Mouse (Mus musculus) lung, postnatal 4 days (tissue): ENCODE measurements around the gene Slc25a48.

Experiments
- DNase-seq, 2 experiments: peaks; one replicate each; pipeline ENCODE4 v3.0.0; 2021

Gene Slc25a48

DNA sequence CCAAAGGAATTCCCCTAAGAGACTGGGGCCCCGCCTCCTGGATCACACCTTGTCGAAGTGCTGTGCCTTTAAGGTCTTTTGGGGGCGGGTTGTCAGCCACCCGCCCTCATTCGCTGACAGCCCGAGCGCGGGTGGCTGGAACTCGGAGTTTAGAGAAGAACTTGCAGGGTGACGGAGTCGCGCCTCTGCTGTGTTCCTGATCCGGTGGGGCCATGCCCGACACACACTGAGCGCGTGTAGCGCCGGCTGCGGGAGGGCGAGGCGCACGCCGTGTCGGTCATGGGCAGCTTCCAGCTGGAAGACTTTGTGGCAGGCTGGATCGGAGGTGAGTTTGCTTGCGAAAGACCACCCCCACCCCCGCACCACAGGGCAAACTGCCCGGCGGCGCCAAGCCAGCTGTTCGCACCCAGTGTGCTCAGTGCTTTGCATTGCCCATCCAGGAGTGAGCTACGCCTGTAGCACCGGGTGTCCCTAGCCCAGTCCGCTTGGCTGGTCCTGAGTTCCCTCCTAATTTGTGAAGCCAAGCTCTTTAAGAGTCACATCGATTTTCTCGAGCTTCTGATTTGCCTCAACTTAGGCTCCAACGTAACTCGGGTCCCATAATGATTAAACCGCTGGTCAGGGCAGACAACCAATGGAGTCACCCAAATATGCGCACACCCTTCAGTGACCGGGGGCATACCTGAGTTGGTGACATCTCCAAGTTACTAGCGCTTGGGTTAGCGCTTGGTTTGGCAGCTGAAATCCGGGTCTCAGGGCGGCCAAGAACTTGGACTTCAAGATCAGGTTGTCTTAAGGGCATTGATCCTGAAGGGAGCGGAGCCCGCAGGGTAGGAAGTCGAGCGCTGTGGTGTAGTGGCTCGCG lies at the start of gene Slc25a48:
Gene Slc25a48, plus strand, starts transcription at position 145 of the 865 bp plus-strand sequence.
- peak; percentile 23 to 46 for DNase-seq

DNA sequence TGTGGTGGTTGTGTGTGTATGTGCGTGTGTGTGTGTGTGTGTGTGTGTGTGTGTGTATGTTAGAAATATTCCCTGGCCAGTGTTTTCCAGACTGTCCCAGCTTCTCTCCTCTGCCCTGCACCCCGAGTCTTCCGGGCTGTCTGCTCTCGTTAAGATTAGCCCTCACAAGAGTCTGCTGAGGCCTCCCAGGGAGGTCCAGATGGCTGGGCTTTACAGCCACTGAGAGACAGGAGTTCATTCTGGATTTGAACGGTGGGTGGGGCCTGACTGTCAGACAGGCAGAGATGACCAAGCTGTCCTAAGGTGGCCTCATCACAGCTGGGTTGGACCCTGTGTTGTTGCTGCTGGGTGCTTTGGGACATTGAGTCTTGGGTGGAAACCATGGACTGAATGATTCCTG lies 40.6 kb upstream of the Slc25a48 start:
- peak; percentile 54 to 83 for DNase-seq

DNA sequence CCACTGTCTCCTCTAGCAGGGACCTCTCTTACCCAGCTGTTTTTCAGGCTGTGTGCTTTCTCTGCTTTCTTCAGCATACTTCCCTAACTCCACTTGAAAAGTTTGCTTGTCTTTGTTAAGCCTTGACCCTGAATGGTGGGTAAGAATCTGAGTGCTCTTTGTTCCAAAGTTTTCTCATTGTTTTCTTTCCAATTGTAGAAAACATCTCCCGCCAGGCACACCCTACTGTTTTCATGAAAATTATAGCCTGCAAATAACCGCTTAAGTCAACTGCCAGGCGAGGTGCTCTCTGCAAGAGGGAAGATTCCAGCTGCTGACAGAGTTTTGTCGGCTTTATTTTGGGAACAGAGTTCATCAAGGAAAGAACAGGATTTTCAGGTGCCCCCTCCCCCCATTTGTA lies 37.0 kb upstream of the Slc25a48 start:
- no peak for DNase-seq

DNA sequence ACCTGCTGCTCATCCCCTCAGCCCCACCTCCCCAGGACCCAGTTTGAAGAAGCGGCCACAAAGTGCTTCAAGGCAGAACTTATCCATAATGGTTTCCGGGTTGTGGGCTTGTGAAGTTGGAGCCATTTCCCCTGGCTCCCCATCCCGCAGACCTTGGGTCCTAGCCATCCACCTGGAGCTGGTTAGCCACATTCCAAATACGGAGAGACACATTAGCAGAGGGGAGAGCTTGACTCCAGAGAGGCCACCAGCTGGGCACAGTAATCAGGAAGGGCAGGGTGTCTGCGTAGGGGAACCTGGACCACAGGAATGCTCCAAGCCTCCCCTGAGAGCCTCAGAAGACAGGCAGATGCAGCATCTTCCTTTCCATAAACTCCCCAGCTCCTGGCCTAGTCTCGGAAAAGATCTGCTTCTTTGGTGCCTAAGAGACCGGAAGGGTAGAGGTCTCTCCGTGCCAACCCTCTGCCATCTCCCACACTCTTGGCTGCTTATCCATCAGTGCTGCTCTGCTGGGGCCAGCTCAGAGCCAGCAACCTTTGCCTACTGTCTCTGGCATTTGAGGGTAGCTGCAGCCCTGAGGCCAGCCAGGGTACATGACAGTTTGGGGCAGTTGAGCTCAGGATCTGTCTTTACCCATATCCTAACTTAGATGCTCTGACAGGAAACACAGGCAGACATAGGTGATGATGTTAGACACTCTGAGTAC lies 34.6 kb upstream of the Slc25a48 start:
- DNase-seq = no peak

DNA sequence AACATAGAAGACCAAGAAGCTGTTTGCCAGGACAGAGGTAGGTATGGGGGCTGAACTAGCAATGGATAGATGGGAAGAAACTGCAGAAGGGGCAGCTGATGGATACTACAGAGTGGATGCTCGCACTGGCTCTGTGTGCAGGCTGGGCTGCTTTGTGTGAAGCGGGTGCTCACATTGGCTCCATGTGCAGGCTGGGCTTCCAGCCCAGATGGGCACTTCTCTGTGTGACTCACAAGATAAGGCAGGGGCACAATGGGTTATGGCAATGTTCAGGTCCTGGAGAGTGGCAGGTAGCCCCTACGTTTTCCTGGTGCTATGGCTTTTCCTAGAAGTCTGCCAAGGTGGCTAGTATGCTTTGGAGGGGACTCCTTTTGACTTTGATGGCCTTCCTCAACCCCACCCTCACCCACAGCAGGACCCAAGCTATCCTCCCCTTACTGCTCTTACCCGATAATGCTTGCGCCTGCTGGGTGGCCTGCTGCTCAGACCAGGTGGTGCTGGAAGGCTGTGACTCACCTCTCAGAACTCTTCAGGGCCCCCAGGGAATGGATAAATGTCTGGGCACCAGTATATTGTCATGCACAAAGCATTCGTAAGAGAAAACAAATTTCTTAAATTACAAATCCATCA lies 33.5 kb upstream of the Slc25a48 start:
- no peak for DNase-seq

DNA sequence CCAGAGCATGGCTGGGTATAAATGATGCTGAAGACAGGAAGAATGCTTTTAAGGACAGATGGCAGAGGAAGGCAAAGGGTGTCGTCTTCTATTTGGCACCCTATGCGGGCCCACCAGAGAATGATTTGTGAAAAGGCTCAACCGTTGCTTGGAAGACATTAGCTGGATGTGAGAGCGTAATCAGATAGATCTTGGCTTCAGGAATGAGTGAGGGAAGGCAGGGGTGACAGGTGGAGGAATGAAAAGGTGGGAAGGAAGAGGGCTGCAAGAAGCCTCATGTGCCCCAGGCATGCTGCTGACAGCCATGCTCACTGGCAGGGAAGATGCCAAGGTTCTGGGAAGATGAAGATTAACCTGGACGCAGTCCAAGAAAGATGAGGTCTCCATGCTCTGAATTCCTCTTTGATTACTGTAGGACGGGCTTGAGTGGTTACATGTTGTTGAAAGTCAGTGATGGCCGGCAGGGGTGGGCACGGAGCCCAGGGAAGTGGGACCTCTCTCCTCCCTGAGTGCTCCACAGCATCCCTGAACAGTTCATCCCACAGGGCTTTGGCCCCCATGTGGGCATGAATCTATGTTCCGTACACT lies 25.8 kb upstream of the Slc25a48 start:
- DNase-seq = no peak

DNA sequence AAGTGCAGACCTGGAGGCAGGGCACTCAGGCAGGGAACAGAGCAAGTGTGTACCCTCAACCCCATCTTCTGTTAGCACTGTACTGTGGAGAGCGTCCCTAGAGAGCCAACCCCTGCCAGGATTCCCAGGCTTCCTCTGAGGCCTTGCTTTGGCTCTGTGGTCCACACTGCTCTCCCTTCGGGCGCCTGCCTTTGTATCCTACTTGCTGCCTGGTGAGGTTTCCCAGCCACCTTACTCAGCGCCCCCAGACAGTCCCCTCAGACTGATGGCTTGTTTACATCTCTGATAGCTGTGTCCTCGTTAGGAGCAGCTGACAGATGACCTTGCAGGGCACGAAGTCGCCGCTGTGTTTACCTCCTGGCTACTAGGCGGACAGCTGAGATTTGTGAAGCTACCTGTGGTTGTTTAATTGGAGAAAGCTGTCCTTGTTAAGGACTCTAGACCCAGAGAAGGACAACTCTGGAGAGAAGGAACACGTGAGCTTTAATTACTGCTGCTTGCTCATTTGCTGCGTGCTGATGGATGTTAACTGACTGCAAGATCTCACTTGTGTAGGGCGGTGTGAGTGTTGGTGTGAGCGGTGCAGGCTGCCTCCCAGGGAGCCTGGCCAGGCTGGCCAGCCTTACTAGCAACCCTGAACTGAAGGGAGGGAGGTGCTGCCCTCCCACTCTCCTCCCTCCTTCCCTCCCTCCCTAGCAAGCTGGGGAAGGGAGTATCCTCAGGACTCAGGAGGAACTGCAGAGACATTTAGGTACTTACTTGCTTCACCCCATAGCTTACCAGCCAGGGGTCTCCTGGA lies 19.3 kb upstream of the Slc25a48 start:
- peak; percentile 32 to 76 for DNase-seq

DNA sequence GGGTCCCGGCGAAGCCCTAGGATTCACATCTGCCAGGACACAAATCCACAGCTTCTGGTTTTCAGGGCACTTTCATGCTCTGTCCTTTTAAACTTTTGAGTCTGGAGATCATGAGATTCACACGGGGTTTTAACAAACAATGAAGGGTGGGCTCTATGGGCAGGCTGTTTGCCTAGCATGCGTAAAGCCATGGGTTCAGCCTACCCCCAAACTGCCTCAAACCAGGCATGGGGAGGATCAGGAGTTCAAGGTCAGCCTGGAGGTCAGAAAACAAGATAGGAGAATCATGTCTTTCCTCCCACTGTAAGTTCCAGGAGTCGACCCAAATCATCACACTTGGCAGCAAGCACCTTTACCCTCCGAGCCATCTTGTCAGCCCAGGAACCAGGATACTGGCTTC lies 18.6 kb upstream of the Slc25a48 start:
- no peak for DNase-seq

DNA sequence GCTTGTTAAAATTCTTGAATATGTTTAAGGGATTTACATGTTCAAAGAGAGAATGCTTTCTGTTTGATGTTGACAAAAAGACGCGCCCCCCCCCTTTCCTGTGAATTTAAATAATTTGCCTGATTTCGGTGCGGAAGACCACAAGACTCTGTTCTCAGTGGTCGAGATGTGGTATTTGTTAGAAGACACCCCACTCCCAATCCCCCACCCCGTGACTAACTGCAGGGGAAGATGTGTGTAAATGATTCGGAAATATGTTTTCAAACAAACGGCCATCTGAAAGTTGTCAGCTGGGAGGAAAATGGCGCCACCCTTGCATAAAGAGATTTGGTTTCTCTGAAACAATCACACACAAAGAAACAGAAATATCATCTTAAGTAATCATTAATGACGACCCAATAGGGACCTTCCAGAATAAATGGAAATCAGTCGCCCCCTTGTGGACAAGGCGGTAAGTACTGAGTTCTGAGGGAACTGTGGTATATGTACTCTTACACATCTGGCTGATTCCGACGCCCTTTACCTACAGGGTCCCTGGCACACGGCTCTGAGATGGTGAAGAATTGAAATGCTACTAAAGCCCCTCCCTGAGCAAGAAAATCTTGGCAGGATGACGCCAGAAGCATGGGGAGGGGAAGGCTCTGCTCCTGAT lies 16.0 kb upstream of the Slc25a48 start:
- peak in 1 of 2 experiments; percentile 79 for DNase-seq

DNA sequence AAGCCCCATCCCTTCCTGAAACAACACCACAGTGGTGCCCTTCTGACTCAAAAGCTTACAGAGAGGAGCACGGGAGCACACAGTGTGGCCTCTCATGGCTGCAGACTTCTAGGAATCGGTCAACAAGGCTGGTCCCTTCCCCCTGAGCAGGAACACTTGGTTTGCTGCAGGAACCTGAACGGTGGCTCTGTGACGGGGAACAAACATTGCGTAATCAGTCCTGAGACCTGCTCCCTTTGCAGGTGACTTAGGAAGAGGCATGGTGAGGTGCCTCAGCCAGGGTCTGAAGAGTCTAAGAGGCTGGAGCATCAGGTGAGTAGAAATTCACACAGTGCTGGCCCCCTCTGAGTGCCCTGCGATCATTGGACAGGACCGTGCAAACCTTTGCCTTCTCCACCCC lies 12.2 kb upstream of the Slc25a48 start:
- no peak for DNase-seq

DNA sequence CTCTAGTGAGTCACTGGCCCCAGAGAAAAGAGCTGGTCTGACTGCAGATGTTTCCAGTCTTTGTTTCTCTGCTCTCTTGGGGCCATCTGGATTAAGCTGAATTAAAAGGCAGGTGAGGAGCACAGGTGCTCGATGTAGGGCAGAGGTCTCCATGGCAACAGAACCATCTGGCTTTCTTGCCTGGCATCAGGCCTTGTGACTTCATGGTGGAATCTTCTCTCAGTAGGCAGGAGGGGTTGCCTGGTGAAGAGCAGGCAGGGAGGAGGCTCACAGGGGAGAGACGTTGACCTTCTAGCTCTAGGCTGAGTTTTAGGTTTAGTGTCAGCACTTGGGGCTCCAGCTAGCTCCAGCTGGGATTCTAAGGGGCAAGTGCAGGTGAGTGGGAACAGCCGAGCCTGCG lies 11.8 kb upstream of the Slc25a48 start, which contains the start of gene Gm3045:
Gene Gm3045, plus strand, starts transcription at position 230 of the 400 bp plus-strand sequence.
- no peak for DNase-seq

DNA sequence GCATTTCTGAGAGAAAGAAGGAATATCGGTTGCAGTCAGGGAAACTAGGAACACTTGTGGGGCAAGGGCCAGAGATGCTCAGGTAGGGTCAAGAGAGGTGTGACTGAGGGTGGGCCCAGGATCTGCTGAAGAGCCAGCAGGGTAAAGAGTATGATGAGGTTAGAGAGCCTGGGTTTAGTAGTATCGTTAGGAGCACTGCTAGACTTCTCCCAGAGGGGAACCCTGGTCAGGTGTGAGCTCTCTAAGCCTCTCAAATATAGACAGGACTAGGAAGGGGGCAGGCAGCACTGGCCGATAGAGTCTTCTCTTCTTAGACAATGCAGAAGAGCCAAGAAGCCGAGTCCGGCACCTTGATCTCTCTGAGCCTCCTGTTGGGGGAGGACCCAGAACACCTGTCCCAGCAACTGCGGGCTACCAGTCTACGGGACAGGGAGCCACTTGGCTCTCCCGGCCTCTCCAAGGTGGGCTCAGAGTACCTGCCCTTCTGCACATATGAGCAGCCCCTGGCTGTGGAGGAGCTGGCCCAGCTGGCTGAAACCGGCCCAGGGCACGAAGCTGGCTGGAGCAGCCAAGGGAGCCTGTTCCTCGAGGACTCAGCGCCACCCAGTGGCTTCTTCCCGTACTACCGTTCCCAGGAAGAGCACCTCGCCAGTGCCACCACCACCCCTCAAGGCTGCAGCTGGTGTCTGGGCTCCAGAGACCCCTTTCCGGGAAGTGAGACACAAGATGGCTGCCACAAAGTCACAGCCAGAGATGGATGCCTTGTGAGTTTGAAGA lies 9.2 kb upstream of the Slc25a48 start:
- peak; percentile 67 to 75 for DNase-seq

DNA sequence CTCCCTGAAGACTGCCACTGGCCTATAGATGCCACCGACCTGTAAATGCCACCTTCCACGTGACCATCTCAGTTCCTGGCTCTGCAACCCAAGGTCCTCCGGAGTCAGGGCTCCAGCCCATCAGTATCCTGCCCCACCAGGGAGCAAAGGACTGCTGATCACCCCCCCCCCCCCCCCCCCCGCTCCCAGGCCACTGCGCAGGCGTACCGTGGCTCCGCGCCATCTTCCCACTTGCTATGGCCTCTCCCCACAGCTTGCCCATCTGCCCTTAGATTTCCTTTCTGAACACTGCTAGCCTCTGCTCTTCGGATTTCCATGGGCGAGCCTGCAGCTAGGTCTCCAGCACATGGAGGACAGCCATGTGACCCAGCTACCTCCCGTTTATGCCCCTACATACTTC lies 5.7 kb upstream of the Slc25a48 start:
- DNase-seq = no peak

DNA sequence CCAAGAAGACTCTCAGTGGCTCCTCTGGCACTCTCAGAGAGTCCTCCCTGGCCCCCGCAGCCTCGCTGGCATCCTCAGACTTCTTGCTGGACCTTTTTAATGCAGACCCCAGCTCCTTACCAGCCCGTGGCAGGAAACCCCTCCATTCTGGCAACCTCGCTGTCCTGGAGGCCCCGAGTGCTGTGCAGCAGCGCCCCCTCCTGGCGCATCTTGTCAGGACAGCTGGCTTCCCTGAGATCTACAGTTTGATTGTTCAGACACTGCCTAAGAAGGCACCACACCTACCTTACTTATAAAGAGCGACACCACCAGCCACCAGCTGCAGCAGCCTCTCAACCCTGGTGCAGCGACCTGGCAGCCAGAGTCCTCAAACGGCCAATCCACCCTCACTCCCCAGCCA lies 4.7 kb upstream of the Slc25a48 start:
- peak; percentile 47 to 65 for DNase-seq

DNA sequence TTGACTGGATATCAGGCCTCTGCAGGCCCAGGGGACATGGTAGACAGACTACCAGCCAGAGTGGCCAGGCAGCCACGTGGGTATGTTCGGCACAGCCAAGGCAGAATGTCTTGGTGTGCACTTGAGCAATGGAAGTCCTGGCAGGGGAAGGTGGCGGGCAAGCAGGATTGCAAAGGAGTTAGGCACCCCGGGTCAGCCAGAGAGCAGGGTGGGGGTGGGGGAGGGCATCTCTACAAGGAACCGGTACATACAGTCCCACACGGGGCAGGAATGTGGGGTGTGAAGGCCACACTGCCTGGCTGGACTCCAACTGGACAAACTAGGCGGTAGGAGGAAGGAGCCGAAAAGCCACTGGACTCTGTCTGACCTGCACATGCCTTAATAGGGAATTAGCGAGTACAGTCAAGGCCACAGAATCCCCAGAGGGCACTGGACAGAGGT lies 3.8 kb upstream of the Slc25a48 start:
- no peak for DNase-seq

DNA sequence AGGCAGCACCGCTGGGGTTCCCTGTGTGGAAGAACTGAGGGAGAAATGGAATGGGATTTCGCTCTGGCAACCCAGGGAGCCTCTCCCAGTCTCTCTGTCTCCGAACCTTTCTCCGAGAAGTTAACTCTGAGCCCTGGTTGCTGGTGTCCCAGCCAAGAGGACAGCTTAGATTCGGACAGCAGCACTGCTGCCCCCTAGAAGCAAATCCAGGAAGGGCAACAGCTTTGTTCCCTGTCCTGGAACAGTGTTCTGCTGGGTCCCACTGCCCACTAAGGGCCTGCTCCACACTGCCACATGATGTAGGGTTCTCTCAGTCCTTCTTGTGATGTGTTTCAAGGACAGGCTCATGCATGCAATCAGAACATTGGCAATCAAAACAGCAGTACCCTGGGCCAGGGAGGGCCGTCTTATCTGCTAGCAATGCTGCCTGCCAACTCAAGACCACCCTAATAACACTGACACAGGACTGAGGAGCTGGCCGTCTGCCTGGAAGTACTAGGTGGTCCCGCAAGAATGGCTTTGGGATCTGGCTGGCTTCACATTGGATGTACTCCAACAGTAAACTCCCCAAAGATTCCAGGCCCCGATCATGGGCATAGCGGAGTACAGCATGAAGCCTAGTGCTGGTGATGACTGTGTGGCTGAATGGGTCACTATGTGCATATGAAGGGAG lies 2.4 kb upstream of the Slc25a48 start:
- no peak for DNase-seq

DNA sequence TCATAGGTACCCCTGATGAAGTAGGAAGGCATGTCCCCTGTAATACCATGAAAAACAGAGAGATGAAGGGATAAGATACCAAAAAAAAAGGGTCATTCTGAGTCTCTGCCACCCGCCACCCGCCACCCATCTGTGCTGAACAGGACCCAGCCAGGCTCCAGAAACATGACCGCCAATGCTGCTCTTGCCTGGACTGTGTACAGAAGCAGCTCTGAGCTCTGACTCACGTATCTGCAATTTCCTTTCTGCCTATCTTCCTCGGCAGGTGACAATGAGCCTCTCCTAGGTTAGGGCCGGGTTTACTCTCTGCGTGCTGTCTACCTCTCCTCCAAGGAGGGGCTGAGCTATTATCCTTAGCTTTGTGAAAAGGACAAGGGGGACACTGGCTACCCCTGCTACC lies 5.3 kb downstream of the Slc25a48 start:
- no peak for DNase-seq

DNA sequence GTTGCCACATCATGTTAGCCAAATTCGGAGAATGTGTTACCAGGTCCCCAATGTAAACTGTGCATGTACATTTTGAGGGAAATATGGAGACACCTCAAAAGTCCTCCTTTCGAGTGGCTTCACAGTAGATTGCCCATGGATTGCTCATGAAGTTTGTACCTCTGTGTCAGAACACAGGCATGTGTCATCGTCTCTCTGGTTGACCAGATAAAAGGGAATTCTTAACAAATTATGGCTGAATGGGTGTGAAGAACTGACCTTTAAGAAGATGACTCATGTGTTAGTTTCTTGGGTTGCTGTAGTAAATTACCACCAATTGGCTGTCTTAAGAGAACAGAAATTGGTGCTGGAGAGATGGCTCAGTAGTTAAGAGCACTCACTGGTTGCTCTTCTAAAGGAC lies 6.0 kb downstream of the Slc25a48 start:
- no peak for DNase-seq

DNA sequence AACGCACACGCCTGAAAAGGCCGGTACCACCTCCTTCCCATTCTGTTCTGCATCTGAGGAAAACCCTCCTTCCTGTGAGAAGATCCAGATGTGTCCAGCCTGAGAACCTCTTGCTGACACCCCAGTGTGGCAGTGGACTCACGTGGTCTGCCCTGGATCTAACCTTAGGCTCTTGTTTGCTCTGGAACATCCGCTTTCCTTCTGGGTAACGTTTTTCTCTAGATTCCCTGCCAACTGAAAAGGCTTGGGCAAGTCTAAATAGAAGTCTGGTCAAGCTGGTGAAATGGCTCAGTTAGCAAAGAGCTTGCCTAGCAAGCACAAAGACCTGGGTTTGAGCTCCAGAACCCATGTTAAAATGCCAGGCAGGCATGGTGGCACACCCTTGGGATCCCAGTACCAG lies 6.8 kb downstream of the Slc25a48 start:
- DNase-seq = no peak

DNA sequence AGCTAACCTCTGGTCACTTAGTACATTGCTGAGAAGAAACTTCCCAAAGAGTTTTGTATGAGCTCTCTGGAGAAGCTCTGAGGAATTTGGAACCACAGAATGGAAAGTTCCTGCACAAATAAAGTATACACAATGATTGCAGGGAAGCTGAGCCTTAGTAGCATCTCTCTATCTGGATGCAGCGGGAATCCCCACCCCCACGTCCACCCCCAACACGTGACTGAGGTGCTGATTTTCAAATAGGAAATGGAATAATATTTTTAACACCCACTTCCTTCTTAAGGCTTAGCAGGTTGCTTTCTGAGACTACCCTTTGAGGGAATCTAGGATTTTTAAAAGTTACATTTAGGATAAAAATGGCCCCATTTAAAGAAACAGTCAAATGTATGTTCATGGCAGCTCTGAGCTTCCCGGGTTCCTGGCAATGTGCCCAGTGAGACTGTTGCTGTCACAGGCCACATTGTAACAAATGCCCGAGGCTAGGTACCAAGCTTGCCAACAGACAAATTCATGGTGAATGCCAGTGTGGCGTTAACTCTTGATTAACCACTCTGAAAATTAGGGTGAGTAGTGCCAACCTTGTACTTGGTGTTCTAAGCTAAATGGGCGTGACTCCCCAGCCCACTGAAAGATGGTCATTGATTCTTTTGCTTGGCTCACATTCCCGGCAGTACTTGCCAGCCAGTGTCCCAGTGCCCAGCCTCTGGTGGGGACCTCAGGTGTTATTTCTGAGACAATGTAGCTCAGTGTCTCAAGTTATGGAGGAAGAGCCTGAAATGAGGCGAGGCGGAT lies 11.3 kb downstream of the Slc25a48 start:
- no peak for DNase-seq
